ENCODE assay signal across 17 mouse cellular contexts in the genomic region with DNA sequence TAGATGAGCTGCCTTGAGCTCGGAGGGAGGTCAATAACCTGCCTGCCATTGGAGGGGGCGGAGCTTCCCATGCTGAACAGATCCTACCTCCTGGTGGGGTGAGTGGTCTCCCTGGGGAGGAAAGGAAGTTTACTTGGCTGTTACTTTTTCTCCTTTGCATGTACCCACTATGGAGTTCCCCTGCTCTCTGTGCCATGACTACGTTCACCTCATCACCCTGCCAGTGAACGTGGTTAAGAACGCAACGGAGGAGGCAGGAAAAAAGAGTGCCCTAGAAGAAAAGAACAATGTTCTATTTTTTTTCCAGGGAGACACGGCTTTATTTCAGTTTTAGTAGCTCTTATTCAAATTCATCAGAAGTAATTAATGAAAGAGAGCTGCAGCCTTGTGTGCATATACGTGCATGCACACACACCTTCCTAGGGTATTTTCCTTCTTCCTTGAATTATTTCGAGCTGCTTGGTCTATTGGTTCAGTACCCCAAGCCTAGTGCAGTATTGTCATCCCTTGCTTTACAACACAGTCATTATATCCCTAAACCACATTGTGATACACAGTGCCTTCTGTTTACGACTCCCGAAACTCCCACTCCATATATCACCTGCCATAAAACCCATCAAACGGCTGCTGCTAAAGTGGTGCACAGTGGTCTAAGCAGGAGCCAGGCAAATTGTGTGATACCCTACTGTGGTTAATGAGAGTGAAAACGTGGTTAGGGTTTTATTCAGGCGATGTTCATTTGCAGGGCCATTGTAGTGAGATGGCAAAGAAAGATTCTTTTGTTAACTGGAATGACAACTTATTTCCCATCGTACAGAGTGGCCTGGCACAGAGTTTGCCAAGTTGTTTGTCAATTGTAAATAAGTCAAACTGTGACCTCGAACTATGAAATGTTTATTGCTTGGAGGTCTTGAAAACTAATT.
DNase-seq lines count a peak whose midpoint lies in the region; ATAC-seq and TF ChIP-seq lines count a peak whose summit lies in the region.
"Had no signal": no experiment of that assay in that cellular context is flagged by ENCODE, and none has a peak within 500 bp of the region (broad histone marks: within the 10 kb centered on the region; RNA-seq: fewer than 3 reads in every experiment).

No protein-coding gene starts in this region.

- H3K9ac ChIP-seq in hindbrain, embryonic 15.5 days: no peak overlapping the region
- no peak overlapping the region for H3K9ac ChIP-seq in hindbrain, postnatal 0 days (replicated peaks; ENCODE audit: low read length)
- H3K9ac ChIP-seq in neural tube, embryonic 13.5 days: no peak overlapping the region
- no peak overlapping the region for H3K9ac ChIP-seq in heart, adult 2 months (ENCODE audit: low read depth, low read length)
- H3K9ac ChIP-seq: limb, embryonic 15.5 days had no signal

- TF ChIP-seq EP300 in heart, adult 2 months (IDR thresholded peaks at IDR 0.05; ENCODE audit: insufficient read depth, low read depth, low read length): no peak

- no peak for TF ChIP-seq POLR2A in heart, adult 2 months (IDR thresholded peaks at IDR 0.05; ENCODE audit: insufficient read depth, low read depth, low read length)

- no peaks in the 10 kb centered on the region for H3K4me1 ChIP-seq in hindbrain, embryonic 15.5 days (replicated peaks)
- H3K4me1 ChIP-seq in hindbrain, postnatal 0 days (ENCODE audit: insufficient read depth, low read length): no peaks in the 10 kb centered on the region
- H3K4me1 ChIP-seq in neural tube, embryonic 13.5 days (replicated peaks): peaks cover 14% of the 10 kb centered on the region
- H3K4me1 ChIP-seq in heart, adult 2 months (ENCODE audit: control insufficient read depth, insufficient read depth, low read length): no peaks in the 10 kb centered on the region
- H3K4me1 ChIP-seq: limb, embryonic 15.5 days had no signal

- intact Hi-C loops in heart, adult 2 months (cut with DNase I): no loop called here

- H3K27me3 ChIP-seq in hindbrain, embryonic 15.5 days: no peaks in the 10 kb centered on the region
- H3K27me3 ChIP-seq in hindbrain, postnatal 0 days (ENCODE audit: insufficient read depth, low read length): no peaks in the 10 kb centered on the region
- no peaks in the 10 kb centered on the region for H3K27me3 ChIP-seq in neural tube, embryonic 13.5 days
- no peaks in the 10 kb centered on the region for H3K27me3 ChIP-seq in heart, adult 2 months (ENCODE audit: control insufficient read depth, insufficient read depth, low read length)
- H3K27me3 ChIP-seq: limb, embryonic 15.5 days had no signal

- H3K9me3 ChIP-seq in hindbrain, embryonic 15.5 days: no peaks in the 10 kb centered on the region
- H3K9me3 ChIP-seq in hindbrain, postnatal 0 days (ENCODE audit: low read length): no peaks in the 10 kb centered on the region
- no peaks in the 10 kb centered on the region for H3K9me3 ChIP-seq in neural tube, embryonic 13.5 days
- H3K9me3 ChIP-seq: G1E; limb, embryonic 15.5 days had no signal

- no peak for TF ChIP-seq CTCF in hindbrain, postnatal 0 days (IDR thresholded peaks at IDR 0.05; ENCODE audit: low read depth)
- TF ChIP-seq CTCF in heart, adult 2 months (IDR thresholded peaks at IDR 0.05): no peak

- 0 out of 2 replicates have a peak, but pooled peaks have one; percentile 19 for ATAC-seq in hindbrain, embryonic 15.5 days (ENCODE audit: low FRiP score, low read depth)
- no peak; the same call in 1 of the 2 replicates for ATAC-seq in hindbrain, postnatal 0 days
- peak; percentile 97 for ATAC-seq in neural tube, embryonic 13.5 days (ENCODE audit: low read depth)
- ATAC-seq in monocyte, adult 5-6 weeks (replicated peaks; ENCODE audit: insufficient number of reproducible peaks, low FRiP score, low TSS enrichment, poor library complexity, severe bottlenecking): no peak
- ATAC-seq: intestine, embryonic 16.5 days had no signal

- WGBS in hindbrain, embryonic 15.5 days: 56% methylated on average over 16 of the region's 16 CpGs
- 56% methylated on average over 16 of the region's 16 CpGs for WGBS in hindbrain, postnatal 0 days
- 16% methylated on average over 16 of the region's 16 CpGs for WGBS in neural tube, embryonic 13.5 days
- 80% methylated on average over 16 of the region's 16 CpGs for WGBS in heart, adult 2 months

- no peak overlapping the region for H3K4me3 ChIP-seq in hindbrain, embryonic 15.5 days
- H3K4me3 ChIP-seq in hindbrain, postnatal 0 days (ENCODE audit: low read length): no peak overlapping the region
- H3K4me3 ChIP-seq in neural tube, embryonic 13.5 days: no peak overlapping the region
- no peak overlapping the region for H3K4me3 ChIP-seq in heart, adult 2 months
- H3K4me3 ChIP-seq: erythroblast, embryonic 14.5 days; limb, embryonic 15.5 days had no signal

- DNase-seq in hindbrain, postnatal 0 days (ENCODE audit: low spot score): no peak
- DNase-seq in brain, adult 2 months (ENCODE audit: low read depth, low spot score): peak; percentile 10
- DNase-seq in embryo, embryonic 11.5 days (ENCODE audit: low read depth, low spot score): peak; percentile 36
- DNase-seq in heart, adult 2 months: no peak
- DNase-seq: cerebellum, postnatal 10 days; gastrocnemius, postnatal 14 days; heart, postnatal 10 days; kidney, postnatal 14 days; lung, postnatal 10 days; thymus, adult 2 months had no signal

- H3K4me2 ChIP-seq in hindbrain, embryonic 15.5 days: no peak overlapping the region
- H3K4me2 ChIP-seq in hindbrain, postnatal 0 days (ENCODE audit: low read depth, low read length): no peak overlapping the region
- peak overlapping the region; percentile 31 for H3K4me2 ChIP-seq in neural tube, embryonic 13.5 days
- H3K4me2 ChIP-seq: limb, embryonic 15.5 days had no signal

- H3K27ac ChIP-seq in hindbrain, embryonic 15.5 days (replicated peaks): no peak overlapping the region
- H3K27ac ChIP-seq in hindbrain, postnatal 0 days: no peak overlapping the region
- peak overlapping the region; percentile 54 for H3K27ac ChIP-seq in neural tube, embryonic 13.5 days (replicated peaks)
- H3K27ac ChIP-seq in heart, adult 2 months: no peak overlapping the region
- H3K27ac ChIP-seq: limb, embryonic 15.5 days had no signal

- H3K36me3 ChIP-seq in hindbrain, embryonic 15.5 days: no peaks in the 10 kb centered on the region
- no peaks in the 10 kb centered on the region for H3K36me3 ChIP-seq in hindbrain, postnatal 0 days (ENCODE audit: insufficient read depth, low read length)
- H3K36me3 ChIP-seq in neural tube, embryonic 13.5 days: no peaks in the 10 kb centered on the region
- no peaks in the 10 kb centered on the region for H3K36me3 ChIP-seq in heart, adult 2 months (ENCODE audit: control insufficient read depth, insufficient read depth, low read length)
- H3K36me3 ChIP-seq: G1E; limb, embryonic 15.5 days had no signal

- H3K79me2 ChIP-seq in heart, adult 2 months (replicated peaks; ENCODE audit: control insufficient read depth, insufficient read depth, low read length): no peaks in the 10 kb centered on the region

Comparison
In these comparisons a context has a peak if more than half of its experiments do, and no peak if none do; other contexts are left out.
1. ATAC-seq: peak in hindbrain, embryonic 15.5 days (single experiment) and neural tube, embryonic 13.5 days (single experiment); none in hindbrain, postnatal 0 days (single experiment) and monocyte, adult 5-6 weeks (single experiment).
2. DNase-seq: peak in brain, adult 2 months (single experiment) and embryo, embryonic 11.5 days (single experiment); none in hindbrain, postnatal 0 days (single experiment) and heart, adult 2 months (0 of 2).